Mouse (Mus musculus) frontal cortex, postnatal 14 days (tissue): ENCODE results near the gene Has3.
"Not testable (repeated sequence)": the region's sequence is repeated elsewhere in the genome, so short reads cannot be mapped to it uniquely, and the experiment has no call there.

Source experiments
- DNase-seq, 2 experiments: peaks; one replicate each; pipeline ENCODE4 v3.0.0; 2022; ENCODE audit warnings: low spot score in 2 of 2

Gene Has3

GRCm38 (mm10) chr8:106870051-106870450, at the start of gene Has3:
Has3 (plus strand) TSS chr8:106870242.
- peak in 1 of 2 experiments; percentile 34 for DNase-seq

- no peak for DNase-seq
Observed at GRCm38 (mm10) chr8:106820553-106821515, 49.2 kb upstream of the Has3 start.

DNA sequence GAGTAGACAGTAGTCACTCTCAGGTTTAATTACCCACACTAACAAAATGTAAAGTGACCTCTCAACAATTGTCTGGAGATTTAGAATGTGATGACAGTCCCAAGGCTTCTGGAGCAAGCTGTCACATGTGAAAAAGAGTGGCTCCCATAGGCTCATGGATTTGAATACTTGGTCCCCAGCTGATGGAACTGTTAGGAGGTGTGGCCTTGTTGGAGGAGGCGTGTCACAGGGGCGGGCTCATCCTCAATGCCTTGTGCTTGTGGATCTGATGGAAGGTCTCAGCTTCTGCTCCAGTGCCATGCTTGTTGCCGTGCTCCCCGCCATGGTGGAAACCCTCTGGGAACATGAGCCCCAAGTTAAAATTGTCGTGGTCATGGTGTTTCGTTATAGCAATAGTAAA, 41.1 kb upstream of the Has3 start:
- no peak for DNase-seq

GRCm38 (mm10) chr8:106829526-106830045, 40.5 kb upstream of the Has3 start:
- DNase-seq = no peak

DNA sequence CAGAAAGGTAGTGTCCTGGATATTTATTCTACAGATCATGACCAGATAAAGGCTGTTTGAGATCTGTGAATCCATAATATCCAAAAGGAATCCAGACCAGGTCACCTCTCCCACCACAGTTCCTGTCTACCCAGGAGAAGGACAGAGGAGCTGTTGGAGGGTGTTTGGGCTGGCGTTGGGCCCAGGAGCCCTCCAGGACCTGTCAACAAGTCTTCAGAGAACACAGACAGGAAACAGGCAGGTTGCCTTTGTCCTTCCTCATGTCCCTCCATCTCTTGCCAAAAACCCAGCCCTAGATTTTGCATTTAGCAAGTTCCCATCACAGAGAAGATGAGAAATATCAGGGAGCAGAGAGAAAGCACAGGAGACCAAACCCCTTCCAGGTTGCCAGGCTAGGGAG, 35.1 kb upstream of the Has3 start:
- no peak for DNase-seq

GRCm38 (mm10) chr8:106836525-106836924, 33.5 kb upstream of the Has3 start:
- DNase-seq = no peak

DNA sequence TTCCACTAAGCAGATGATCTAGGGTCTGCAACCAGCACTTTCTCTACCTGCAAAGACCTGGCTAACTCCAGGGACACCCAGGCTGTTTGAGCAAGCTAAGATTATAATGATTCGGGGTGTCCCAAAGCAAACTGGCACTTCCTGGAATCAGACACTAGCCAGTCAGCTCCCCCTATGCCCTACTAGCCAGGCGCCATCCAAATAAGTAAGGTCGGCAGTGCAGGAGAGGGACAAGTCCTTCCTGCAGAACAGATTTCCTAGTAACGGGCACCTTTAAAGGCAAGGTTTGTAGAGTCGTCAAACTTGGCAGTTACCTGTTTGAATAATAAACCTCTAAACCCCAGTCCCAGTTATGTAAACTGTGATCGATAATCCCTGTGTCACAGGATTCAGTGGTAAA, 31.2 kb upstream of the Has3 start:
- DNase-seq = no peak

DNA sequence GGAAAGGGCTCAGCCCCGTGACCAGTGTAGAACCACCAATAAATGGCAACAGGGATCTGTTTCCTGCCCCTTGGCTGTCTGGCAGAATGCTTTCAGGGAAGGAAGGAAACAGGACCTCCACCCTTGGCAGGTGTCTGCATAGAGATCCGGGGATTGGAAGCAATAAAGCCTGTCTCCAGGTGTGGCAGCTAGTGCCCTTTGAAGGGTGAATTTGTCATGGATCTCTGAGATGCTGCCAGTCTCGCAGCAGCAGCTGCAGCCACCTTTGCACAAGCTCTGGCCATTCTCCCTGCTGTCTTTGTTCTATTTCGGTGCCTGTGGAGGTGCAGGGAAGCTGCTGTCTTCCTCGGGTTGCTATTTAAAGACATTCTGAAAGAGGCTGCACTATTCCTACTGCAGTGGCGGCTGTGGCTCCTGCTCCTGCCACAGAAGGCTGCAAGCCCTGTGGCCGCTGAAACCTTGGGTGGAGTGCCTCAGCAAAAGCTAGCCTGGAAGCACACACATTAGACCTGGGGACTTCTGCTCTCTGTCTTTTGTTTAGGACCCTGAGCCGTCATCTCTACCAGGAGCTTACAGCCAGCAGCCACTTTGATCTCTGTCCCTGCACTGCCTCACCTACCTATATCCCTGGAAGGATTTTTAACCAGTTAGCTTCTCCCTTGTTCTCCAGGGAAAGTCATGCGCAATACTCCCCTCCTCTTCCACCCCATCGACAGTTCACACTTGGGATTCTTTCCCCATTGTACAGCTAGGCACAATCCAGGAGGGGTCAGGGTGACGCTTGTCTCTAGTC, 30.6 kb upstream of the Has3 start:
- peak; percentile 17 to 26 for DNase-seq

GRCm38 (mm10) chr8:106850034-106850433, 20.0 kb upstream of the Has3 start:
- no peak for DNase-seq

DNA sequence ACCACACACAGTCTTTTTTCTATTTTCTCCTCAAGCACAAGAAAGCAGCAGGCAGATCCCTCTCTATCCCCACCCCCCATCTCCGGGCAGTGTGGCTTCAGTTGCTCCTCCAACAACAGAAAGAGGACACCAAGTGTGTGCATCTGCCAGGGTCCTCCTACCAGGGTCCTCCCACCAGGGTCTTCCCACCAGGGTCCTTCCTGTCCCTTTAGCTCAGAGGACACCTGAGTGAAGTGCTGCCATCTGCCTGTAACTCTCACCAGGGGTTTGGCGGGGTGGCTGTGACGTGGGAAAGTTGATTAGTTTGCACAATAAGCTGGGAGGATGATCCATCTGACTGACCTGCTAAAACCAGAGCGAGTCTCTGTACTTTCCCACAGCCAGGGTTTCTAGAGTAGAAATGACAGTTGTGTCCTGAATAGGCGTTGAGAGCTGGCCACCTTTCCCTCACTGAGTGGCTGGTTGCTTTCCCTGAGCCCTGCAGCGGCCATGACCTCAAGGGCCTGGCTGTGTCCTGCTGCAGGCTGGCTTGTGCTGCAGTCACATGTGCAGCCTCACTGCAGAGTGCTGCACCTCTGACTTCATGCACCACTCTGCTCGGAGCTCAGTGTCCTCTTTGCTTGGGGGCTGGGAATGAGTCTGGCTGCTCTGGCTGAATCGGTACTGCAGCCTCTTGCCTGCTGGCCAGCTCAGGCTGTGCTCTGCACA, 15.4 kb upstream of the Has3 start:
- DNase-seq = no peak

DNA sequence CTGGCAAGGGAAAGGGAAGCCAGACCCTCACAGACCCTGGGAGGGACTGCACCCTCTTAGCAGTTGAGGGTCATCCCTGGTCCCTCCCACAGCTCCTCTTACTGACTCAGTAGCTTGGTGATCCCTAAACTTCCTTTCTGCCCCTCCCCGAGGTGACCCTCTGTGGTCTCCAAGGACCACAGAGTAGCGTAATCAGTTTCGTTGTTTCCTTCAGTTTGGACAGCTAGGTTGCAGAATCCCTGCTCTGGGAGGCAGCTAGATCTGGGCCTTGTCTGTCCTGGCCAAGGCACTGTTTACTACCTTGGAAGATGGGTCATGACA, 14.8 kb upstream of the Has3 start:
- DNase-seq = no peak

DNA sequence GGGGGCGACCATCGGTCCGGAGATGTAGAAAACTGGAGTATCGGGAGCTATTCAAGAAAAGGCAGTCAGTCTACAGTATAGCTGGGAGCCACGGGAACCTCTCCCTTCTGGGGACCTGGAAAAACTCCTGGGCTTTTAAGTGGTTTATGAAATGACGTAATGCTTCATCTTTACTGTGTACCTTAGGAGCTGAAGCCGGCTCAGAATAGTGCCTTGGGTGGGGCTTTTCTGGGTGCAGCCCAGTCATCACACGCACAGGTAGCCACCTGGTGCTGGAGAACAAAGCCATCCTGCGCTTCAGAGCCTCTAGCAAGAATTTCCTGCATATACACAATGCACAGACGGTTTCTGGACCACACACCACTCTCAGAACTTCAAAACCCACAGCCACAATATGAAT, 7.2 kb upstream of the Has3 start:
- DNase-seq = no peak

- no peak for DNase-seq
Observed at GRCm38 (mm10) chr8:106865354-106865753, 4.7 kb upstream of the Has3 start.

- peak; percentile 21 to 60 for DNase-seq
Observed at GRCm38 (mm10) chr8:106870537-106871327, 690 bp downstream of the Has3 start.

DNA sequence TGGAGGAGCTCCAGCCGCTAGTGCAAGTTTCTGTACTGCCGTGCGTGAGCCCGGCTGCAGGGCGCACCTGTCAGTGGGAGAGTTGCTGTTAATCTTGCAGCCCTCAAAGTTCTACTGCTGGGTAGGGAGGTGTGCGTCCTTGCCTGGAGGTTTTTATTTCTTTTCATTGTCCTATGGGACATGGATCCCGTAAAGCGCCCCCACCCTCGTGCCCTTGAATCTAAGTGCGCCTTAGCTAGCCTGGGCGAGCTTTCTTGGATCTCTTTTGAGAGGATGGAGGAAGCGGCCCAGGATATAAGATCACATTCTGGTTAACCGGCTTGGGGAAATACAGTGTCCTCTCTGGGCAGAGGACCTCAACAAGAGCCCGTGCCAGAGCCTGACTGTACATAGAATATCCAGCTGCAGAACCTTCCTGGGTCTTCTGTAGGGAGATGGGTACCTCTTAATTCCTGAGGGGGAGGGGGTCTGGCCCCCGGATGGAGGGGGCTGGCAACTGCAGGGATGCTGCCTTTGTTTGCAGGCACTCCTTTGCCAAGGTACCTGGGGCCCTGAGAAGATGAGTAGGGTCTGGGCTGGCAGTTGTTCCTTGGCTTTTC, 1.4 kb downstream of the Has3 start:
- no peak for DNase-seq

DNA sequence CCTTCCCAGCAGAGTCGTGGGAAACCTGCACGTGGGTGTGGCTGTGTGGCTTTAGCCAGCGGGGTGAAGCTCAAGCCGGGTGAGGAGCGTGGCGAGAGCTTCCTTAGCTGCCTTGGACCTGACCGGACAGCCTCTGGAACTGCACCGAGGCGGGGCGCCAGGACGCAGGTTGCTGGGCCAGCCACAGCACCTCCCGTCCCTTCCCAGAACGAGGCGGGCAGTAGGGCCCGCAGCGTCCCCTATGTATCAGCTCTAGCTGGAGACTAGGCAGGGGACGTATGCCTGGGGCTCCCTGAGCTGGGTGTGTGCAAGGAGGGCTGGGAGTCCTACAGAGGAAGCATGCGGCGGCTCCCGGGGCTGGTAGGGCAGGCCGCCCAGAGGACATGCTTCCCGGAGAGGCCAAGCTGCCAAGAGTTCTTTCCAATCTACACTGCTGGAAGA, 1.9 kb downstream of the Has3 start:
- DNase-seq = peak in 1 of 2 experiments; percentile 27

DNA sequence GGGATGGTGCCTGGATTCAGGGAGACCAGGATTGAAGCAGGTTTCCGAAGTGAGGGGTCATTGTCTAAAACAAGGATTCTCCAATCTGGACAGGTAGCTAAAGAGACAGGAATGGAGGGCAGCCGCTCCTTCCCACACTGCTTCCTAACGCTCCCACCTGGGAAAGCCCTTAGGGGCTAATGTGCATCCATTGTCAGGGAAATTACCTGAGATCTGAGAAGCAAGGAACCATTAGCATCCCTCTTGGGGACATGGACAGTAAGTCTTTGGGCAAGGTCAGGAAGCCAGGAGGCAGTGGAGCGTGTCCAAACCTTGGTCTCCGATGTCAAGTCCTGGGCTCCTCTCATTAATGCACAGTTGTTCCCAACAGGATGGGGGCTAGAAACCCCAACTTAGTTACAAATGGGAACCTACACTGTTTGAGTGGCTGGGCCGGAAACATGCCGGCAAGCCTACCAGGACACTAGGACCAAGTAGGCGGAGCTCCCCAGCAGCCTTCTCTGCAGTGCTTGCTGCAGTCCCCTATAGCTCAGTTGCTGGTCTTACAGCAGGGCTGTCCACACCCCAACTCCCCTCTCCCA, 2.5 kb downstream of the Has3 start:
- no peak for DNase-seq

GRCm38 (mm10) chr8:106880121-106880707, 10.2 kb downstream of the Has3 start:
- DNase-seq = no peak

GRCm38 (mm10) chr8:106884094-106884493, 14.1 kb downstream of the Has3 start:
- not testable (repeated sequence) for DNase-seq
